Mouse (Mus musculus) gastrocnemius, postnatal 36 days (tissue): ENCODE results near the gene B3gnt8. TPM values are rescaled to one million over a fixed set of nuclear protein-coding genes. Genes with fewer than 3 reads are reported as not detected.

Source experiments
- DNase-seq, 2 experiments: peaks; one replicate each; pipeline ENCODE4 v3.0.0; 2022
- intact Hi-C: fragments of 180-260 bp; cut with DNase I; formaldehyde crosslinking; loops from one replicate; pipeline ENCODE4 v1.15.1; 2025
- total RNA-seq, 2 experiments: library from RNA; stranded (reverse); gene quantifications; 2 replicates each; pipeline ENCODE4 v1.2.3; 2021

Gene B3gnt8
- total RNA-seq, 2 experiments from 2014 or later = 1.0 to 1.8 TPM

- intact Hi-C loops = no loop called here
- DNase-seq = no peak
These were observed 57.2 kb downstream of the B3gnt8 start for GRCm38 (mm10) chr7:25683474-25684180.

GRCm38 (mm10) chr7:25684659-25685058, 58.2 kb downstream of the B3gnt8 start:
- intact Hi-C loops = no loop called here
- DNase-seq = no peak

Other genes with a start within 250 kb of the B3gnt8 start
- gene Lipe, start 227.9 kb upstream of the B3gnt8 start, total RNA-seq = 10 to 100 TPM; 18.6 to 20.6 TPM
- not detected for gene Cxcl17, start 213.8 kb upstream of the B3gnt8 start, total RNA-seq
- gene Ceacam1, start 149.1 kb upstream of the B3gnt8 start, total RNA-seq = 1 to 10 TPM; 3.0 to 6.1 TPM
- under 1 TPM; 0.64 to 0.79 TPM for gene Ceacam2, start 86.8 kb upstream of the B3gnt8 start, total RNA-seq
- gene Erich4, start 10.8 kb upstream of the B3gnt8 start, total RNA-seq = not detected
- 10 to 100 TPM; 37.7 to 43.0 TPM for gene Dmac2, start 7.2 kb upstream of the B3gnt8 start, total RNA-seq
- 100 to 1,000 TPM in 1 of 2 experiments, 10 to 100 TPM in 1; 97.3 to 106 TPM for gene Bckdha, start 32.3 kb downstream of the B3gnt8 start, total RNA-seq
- 10 to 100 TPM; 20.3 to 23.2 TPM for gene Exosc5, start 32.5 kb downstream of the B3gnt8 start, total RNA-seq
- not detected for gene Tmem91, start 48.5 kb downstream of the B3gnt8 start, total RNA-seq
- 1 to 10 TPM; 6.9 to 9.7 TPM for gene B9d2, start 54.1 kb downstream of the B3gnt8 start, total RNA-seq
- 1 to 10 TPM; 6.0 to 6.2 TPM for gene Tgfb1, start 60.3 kb downstream of the B3gnt8 start, total RNA-seq
- 10 to 100 TPM; 37.2 to 38.2 TPM for gene Ccdc97, start 92.4 kb downstream of the B3gnt8 start, total RNA-seq
- 10 to 100 TPM; 60.4 to 62.0 TPM for gene Hnrnpul1, start 128.1 kb downstream of the B3gnt8 start, total RNA-seq
- 10 to 100 TPM; 39.1 to 44.9 TPM for gene Axl, start 162.1 kb downstream of the B3gnt8 start, total RNA-seq
- under 1 TPM; 0.17 to 0.18 TPM for gene Cyp2s1, start 190.3 kb downstream of the B3gnt8 start, total RNA-seq